Mouse (Mus musculus): ENCODE data around the gene Slc40a1. TPM values are rescaled to one million over a fixed set of nuclear protein-coding genes. Genes with fewer than 3 reads are reported as not detected.

The Slc40a1 gene
- polyA plus RNA-seq, 1 experiment from 2014 or later: 18.0 TPM

DNA sequence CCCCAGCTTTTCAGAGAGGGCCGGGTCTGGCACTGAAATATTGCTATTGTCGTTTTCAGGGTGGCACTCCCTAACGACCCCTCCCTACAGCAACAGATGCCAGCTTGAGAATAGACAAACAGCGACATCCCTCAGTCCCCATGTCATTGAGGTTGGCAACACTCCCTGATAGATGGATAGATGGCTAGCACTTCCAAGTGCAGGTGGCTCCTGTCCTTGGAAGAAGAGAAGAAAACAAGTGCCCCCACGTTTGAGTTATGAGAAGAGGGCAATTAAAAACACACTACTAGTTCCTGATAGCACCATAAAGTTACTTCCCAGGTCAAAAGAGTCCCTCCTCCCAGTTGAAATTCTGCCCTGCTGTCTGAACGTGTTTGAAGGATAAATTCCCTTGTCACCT, 44.2 kb downstream of the Slc40a1 start:
- no peak overlapping the region for H3K27ac ChIP-seq
- no peak for ATAC-seq (replicated peaks; ENCODE audit: insufficient number of reproducible peaks, insufficient read depth, low FRiP score, low read depth)
- no peaks in the 10 kb centered on the region for H3K36me3 ChIP-seq
- H3K4me3 ChIP-seq: no peak overlapping the region
- H3K27me3 ChIP-seq: no peaks in the 10 kb centered on the region
- H3K4me2 ChIP-seq: no peak overlapping the region
- WGBS: 49% methylated on average over 6 of the region's 6 CpGs
- H3K9ac ChIP-seq: no peak overlapping the region
- no peaks in the 10 kb centered on the region for H3K4me1 ChIP-seq (replicated peaks)
- no peaks in the 10 kb centered on the region for H3K9me3 ChIP-seq (replicated peaks)

DNA sequence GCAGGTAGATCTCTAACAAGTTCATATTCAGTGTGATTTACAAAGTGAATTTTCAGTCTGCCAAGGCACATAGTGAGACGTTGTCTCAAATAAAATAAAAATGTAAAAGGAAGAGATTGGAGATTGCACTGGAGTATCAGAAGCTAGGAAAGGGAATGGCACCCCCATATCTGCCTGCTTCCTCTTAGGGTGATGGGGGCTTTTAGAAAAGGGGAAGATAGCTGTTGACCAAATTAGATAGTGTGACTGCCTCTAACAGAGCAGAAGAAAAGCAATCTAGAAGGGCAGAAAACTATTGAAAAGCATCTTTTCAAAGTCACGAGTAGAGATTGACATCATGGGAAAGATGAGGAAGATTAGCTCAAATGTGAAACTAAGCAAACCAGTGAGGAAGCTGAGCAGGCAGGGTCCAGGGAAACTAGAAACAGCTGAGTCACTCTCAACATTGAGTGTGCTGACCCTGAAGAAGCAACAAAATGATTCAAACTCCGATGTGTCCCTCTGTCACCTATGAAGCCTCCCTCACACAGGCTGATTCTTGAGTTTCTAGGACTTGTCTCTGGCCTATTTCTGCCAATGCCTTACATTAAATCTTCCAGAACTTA, 45.0 kb downstream of the Slc40a1 start:
- WGBS: 72% methylated on average over 3 of the region's 3 CpGs
- Histone ChIP-seq H3K36me3 (no peaks in the 10 kb centered on the region), H3K4me1 (replicated peaks) (no peaks in the 10 kb centered on the region), H3K27me3 (no peaks in the 10 kb centered on the region), H3K9ac (no peak overlapping the region), H3K27ac (no peak overlapping the region), H3K4me3 (no peak overlapping the region), H3K4me2 (no peak overlapping the region), H3K9me3 (replicated peaks) (no peaks in the 10 kb centered on the region)
- no peak for ATAC-seq (replicated peaks; ENCODE audit: insufficient number of reproducible peaks, insufficient read depth, low FRiP score, low read depth)

DNA sequence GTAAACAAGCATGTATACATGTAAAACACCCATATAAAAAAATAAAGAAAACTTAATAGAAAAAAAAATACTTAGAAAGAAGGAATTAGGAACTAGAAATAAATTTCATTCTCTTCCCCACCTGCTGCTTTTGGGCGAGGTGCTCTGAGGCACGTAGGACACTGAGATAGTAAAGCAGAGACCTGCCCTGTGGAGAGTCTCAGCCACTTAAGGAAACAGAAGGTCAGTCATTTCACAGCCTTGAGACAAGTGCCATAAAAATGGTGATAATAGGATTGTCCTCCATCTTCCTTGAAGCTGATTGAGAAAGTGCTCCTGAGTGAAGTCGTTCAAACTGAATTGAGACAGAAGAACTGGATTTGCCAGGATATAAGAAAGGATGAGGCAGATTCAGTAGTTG, 48.9 kb downstream of the Slc40a1 start:
- H3K9ac ChIP-seq: no peak overlapping the region
- no peak overlapping the region for H3K27ac ChIP-seq
- no peaks in the 10 kb centered on the region for H3K9me3 ChIP-seq (replicated peaks)
- WGBS: 79% methylated on average over 3 of the region's 3 CpGs
- H3K36me3 ChIP-seq: no peaks in the 10 kb centered on the region
- no peaks in the 10 kb centered on the region for H3K4me1 ChIP-seq (replicated peaks)
- no peaks in the 10 kb centered on the region for H3K27me3 ChIP-seq
- no peak overlapping the region for H3K4me3 ChIP-seq
- no peak for ATAC-seq (replicated peaks; ENCODE audit: insufficient number of reproducible peaks, insufficient read depth, low FRiP score, low read depth)
- no peak overlapping the region for H3K4me2 ChIP-seq

DNA sequence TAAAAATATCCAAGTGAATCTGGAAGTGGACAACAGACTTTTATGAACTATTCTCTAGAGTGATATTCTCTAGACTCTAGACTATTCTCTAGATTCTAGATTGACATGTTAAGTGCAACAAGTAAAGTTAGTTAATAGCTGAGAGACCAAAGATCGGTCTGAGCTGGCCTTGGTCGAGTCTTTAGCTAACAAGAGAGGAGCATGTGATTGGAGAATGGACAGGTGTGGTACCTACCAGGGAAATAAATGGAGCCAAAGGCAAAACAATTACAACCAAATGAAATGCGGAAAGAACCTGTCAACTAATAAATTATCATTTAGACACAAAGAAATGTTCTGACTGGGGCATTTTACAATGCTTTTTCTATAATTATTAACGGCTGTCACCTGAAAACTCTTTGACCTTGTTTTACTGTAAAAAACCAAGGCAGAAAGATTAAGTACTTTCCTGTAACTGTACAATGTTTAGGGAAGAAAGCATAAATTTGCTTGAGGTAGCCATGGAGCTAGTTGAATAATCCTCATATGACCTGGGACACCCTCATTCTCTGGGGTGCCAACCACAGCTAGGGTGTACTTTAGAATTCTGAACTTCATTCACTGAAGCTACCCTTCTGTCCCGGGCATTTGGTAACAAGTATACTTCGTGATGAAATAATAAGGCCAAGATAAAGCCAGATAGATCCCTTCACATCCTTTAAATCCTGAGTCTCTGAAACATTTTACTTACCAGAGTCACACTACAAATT, 49.7 kb downstream of the Slc40a1 start:
- no peak for ATAC-seq (replicated peaks; ENCODE audit: insufficient number of reproducible peaks, insufficient read depth, low FRiP score, low read depth)
- 87% methylated on average over 6 of the region's 6 CpGs for WGBS
- H3K4me2 ChIP-seq: no peak overlapping the region
- H3K9ac ChIP-seq: no peak overlapping the region
- H3K4me1 ChIP-seq (replicated peaks): no peaks in the 10 kb centered on the region
- H3K36me3 ChIP-seq: no peaks in the 10 kb centered on the region
- H3K4me3 ChIP-seq: no peak overlapping the region
- no peak overlapping the region for H3K27ac ChIP-seq
- H3K27me3 ChIP-seq: no peaks in the 10 kb centered on the region
- no peaks in the 10 kb centered on the region for H3K9me3 ChIP-seq (replicated peaks)

DNA sequence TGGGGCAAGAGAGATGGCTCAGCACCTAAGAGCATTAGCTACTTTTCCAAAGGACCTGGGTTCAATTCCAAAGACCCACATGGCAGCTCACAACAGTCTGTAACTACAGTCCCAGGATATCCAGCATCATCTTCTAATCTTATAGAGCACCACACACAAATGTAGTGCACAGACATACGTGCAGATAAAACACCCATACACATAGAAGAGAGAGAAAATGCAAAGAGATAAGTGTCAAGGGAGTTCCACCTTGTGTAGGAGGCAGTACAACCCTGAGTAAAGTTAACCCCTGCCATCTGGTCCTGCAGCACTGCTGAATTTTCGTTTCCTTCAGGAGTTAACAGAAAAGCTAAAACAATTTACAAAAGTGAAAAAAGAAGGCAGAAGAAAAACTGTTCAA, 50.7 kb downstream of the Slc40a1 start:
- no peak overlapping the region for H3K9ac ChIP-seq
- H3K27me3 ChIP-seq: no peaks in the 10 kb centered on the region
- no peak for ATAC-seq (replicated peaks; ENCODE audit: insufficient number of reproducible peaks, insufficient read depth, low FRiP score, low read depth)
- H3K9me3 ChIP-seq (replicated peaks): no peaks in the 10 kb centered on the region
- H3K4me1 ChIP-seq (replicated peaks): no peaks in the 10 kb centered on the region
- no peak overlapping the region for H3K27ac ChIP-seq
- no peaks in the 10 kb centered on the region for H3K36me3 ChIP-seq
- 48% methylated on average over 2 of the region's 2 CpGs for WGBS
- H3K4me2 ChIP-seq: no peak overlapping the region
- H3K4me3 ChIP-seq: no peak overlapping the region

DNA sequence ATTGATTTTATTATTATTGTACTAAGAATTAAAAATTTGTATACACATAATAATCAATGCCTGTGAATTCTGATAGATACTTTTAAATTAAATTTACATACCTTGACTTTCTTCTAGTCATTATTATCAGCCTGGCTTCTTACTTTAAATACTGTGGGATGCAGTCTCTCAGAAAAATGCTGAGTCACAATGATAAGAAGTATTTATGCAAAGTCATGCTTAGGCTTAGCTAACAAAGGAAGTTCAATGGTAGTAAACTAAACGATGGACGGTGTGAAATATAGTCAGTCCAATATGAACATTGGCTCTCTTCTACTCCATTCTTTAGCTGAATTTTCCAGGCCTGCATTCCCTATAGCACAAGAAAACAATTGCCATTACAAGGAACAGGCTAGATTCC, 53.1 kb downstream of the Slc40a1 start:
- 67% methylated on average over 2 of the region's 2 CpGs for WGBS
- no peak overlapping the region for H3K4me2 ChIP-seq
- H3K9ac ChIP-seq: no peak overlapping the region
- H3K27me3 ChIP-seq: no peaks in the 10 kb centered on the region
- no peaks in the 10 kb centered on the region for H3K9me3 ChIP-seq (replicated peaks)
- H3K27ac ChIP-seq: no peak overlapping the region
- no peaks in the 10 kb centered on the region for H3K36me3 ChIP-seq
- H3K4me1 ChIP-seq (replicated peaks): no peaks in the 10 kb centered on the region
- no peak for ATAC-seq (replicated peaks; ENCODE audit: insufficient number of reproducible peaks, insufficient read depth, low FRiP score, low read depth)
- H3K4me3 ChIP-seq: no peak overlapping the region

DNA sequence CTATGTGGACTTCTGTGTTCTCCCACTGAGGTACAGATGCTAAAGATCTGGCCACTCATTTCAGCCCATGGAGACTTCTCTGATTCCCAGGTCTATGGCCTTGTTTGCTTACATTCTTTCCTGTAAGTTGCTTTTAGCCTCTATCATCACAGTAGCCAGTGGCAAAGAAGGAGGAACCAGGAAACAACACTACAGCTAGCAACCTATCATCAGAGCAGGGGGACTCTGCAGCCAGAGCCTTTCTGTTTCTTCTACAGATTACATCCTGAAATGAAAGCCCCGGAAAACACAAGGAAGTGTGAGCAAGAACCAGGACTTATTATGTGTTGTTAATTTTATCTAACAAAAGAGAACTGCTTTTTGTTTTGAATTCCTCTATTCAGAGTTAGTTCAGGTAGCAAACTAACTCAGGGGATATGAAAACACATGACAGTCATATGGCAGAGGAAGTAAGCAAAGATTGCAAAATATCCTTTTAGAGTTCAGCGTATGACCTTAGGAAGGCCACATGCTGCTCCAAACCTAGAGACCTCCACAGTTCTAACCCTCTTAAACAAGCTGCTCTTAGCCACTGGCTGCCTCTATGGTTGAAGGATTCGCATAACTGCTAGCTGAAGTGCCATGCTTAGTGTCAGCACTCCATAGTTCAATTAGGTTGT, 57.7 kb downstream of the Slc40a1 start:
- Histone ChIP-seq H3K4me3 (no peak overlapping the region), H3K4me1 (replicated peaks) (peaks cover 16% of the 10 kb centered on the region), H3K27ac (no peak overlapping the region; the same call in none of the 2 replicates), H3K27me3 (no peaks in the 10 kb centered on the region), H3K36me3 (no peaks in the 10 kb centered on the region), H3K4me2 (no peak overlapping the region), H3K9me3 (replicated peaks) (no peaks in the 10 kb centered on the region), H3K9ac (no peak overlapping the region)
- 58% methylated on average over 3 of the region's 3 CpGs for WGBS
- ATAC-seq (replicated peaks; ENCODE audit: insufficient number of reproducible peaks, insufficient read depth, low FRiP score, low read depth): no peak

DNA sequence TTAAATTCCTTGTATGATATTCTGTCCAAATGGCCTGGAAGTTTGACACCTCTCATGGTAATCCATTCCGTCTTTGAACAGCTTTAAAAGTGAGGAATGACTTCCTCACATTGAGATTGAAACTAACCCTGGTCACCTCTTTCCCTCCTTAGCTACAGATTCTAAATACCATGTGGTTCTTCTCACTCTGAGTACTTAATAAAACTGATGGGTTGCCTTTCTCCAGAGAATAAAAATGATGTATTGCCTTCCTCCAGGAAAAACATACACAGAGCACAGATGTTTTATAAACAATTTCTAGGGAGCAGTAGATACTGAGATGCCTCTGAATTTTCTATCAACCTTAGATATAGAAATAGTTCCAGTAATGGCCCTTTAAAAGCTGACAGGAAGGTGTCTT, 58.3 kb downstream of the Slc40a1 start:
- Histone ChIP-seq H3K27ac (no peak overlapping the region), H3K27me3 (no peaks in the 10 kb centered on the region), H3K4me1 (replicated peaks) (peaks cover 17% of the 10 kb centered on the region), H3K9ac (no peak overlapping the region), H3K4me2 (no peak overlapping the region), H3K36me3 (no peaks in the 10 kb centered on the region), H3K4me3 (no peak overlapping the region), H3K9me3 (replicated peaks) (no peaks in the 10 kb centered on the region)
- no peak for ATAC-seq (replicated peaks; ENCODE audit: insufficient number of reproducible peaks, insufficient read depth, low FRiP score, low read depth)
- WGBS: 75% methylated on average over 1 of the region's 1 CpGs

DNA sequence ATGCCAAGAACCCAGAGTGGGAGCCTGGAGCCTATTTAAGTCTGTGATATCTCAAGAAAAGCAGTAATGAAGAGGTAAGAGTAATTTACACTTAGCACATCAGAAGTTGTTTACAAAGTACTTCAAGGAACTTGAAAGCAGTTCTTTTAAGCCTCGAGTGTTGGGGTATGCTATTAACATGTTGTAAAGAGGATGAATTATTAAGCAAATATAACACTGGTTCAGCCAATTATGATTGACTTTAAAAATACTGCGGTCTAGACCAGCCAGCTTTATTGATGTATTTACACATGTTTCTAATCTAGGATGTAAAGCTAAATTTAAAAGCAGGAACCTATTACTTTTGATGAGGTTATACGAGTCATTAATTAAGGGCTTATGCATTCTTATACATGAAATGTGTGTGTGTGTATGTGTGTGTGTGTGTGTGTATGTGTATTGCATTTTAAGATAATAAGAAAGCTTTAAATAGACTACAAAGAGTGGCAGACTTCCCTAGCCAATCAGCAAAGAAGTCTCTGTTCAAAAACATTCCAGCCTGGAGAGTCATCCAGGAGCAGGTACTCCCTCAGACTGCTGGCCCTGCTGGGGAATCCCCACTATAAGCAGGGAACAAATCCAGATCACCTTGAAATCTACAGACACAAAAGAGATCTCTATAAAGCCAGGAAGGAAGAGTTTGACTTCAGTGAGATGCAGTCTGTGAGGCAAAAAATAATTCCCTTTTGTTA, 59.9 kb downstream of the Slc40a1 start:
- Histone ChIP-seq H3K27me3 (no peaks in the 10 kb centered on the region), H3K4me2 (no peak overlapping the region), H3K9me3 (replicated peaks) (no peaks in the 10 kb centered on the region), H3K36me3 (no peaks in the 10 kb centered on the region), H3K4me1 (replicated peaks) (peaks cover 17% of the 10 kb centered on the region), H3K27ac (no peak overlapping the region), H3K4me3 (no peak overlapping the region), H3K9ac (no peak overlapping the region)
- ATAC-seq (replicated peaks; ENCODE audit: insufficient number of reproducible peaks, insufficient read depth, low FRiP score, low read depth): peak; percentile 72; the same call in 1 of the 2 replicates
- WGBS: 55% methylated on average over 3 of the region's 3 CpGs

DNA sequence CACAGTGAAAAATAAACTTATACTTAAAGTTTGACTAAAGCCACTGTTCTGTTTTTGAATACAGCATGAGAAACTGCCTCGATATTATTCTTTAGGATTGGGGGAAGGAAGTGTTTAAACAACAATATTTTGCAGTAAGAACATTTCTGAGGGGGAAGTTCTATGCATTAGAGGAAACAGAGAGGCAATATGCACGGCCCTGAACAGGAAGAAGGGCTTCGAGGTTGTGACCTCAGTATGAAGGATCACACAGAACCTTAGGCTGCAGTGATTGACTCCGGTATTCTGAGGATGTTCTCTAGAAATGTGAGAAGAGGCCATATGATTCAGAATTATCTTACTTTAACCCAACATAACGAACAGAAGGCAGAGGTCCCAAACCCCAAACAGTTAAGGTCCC, 60.6 kb downstream of the Slc40a1 start:
- no peak for ATAC-seq (replicated peaks; ENCODE audit: insufficient number of reproducible peaks, insufficient read depth, low FRiP score, low read depth)
- Histone ChIP-seq H3K4me1 (replicated peaks) (peaks cover 17% of the 10 kb centered on the region), H3K27ac (peak overlapping the region; percentile 30; the same call in 1 of the 2 replicates), H3K36me3 (no peaks in the 10 kb centered on the region), H3K9ac (no peak overlapping the region), H3K4me2 (no peak overlapping the region), H3K9me3 (replicated peaks) (no peaks in the 10 kb centered on the region), H3K4me3 (no peak overlapping the region), H3K27me3 (no peaks in the 10 kb centered on the region)
- WGBS: 55% methylated on average over 5 of the region's 5 CpGs

DNA sequence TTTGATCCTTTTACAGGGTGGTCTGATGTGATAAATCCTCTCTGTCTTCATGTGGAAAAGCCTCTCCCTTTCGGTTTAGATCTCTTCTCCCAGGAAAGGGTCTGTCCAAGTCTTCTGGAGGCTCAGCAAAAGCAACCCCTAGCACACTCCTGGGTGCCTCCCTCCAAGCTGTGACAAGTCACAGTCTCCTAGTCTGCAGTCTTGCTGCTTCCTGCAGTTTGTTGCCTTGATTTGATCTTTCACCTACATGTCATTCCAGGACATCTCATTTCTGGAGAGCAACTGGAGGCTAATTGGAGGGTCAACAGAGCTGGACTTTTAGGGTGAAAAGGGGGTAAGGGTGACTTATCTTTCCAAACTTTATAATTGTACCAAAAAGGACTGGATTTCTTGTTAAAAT, 61.0 kb downstream of the Slc40a1 start:
- no peaks in the 10 kb centered on the region for H3K36me3 ChIP-seq
- H3K9ac ChIP-seq: no peak overlapping the region
- no peak overlapping the region for H3K4me2 ChIP-seq
- no peaks in the 10 kb centered on the region for H3K27me3 ChIP-seq
- peak overlapping the region; percentile 11; the same call in 1 of the 2 replicates for H3K27ac ChIP-seq
- H3K4me3 ChIP-seq: no peak overlapping the region
- no peak for ATAC-seq (replicated peaks; ENCODE audit: insufficient number of reproducible peaks, insufficient read depth, low FRiP score, low read depth)
- WGBS: 10% methylated on average over 1 of the region's 1 CpGs
- no peaks in the 10 kb centered on the region for H3K9me3 ChIP-seq (replicated peaks)
- H3K4me1 ChIP-seq (replicated peaks): peaks cover 18% of the 10 kb centered on the region

Measured in heart, embryonic 15.5 days (tissue).